Mouse (Mus musculus): ENCODE results near the gene Samd5. TPM values are rescaled to one million over a fixed set of nuclear protein-coding genes. Genes with fewer than 3 reads are reported as not detected.

The Samd5 gene
- total RNA-seq, 2 experiments from 2014 or later, result 11.8 to 17.0 TPM

DNA sequence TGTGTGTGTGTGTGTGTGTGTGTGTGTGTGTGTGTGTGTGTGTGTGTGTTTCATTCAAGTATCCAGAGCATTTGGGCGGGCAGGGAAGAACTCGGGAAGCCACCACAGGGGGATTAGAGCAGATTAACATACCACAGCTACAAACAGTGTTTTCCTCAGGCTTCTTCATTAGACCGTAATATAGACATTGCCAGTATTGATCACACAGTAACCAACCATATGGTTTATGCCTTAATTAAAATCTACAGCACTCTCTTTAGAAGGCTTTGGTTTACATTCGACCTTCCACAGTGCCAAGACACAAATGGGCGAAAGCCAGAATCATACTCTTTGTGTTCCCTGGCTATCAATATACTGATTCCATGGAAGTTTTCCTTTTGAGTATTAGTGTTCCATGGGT lies 22.1 kb downstream of the Samd5 start:
- no peak for DNase-seq (ENCODE audit: extremely low spot score in 1 of 2, low spot score in 1 of 2)

DNA sequence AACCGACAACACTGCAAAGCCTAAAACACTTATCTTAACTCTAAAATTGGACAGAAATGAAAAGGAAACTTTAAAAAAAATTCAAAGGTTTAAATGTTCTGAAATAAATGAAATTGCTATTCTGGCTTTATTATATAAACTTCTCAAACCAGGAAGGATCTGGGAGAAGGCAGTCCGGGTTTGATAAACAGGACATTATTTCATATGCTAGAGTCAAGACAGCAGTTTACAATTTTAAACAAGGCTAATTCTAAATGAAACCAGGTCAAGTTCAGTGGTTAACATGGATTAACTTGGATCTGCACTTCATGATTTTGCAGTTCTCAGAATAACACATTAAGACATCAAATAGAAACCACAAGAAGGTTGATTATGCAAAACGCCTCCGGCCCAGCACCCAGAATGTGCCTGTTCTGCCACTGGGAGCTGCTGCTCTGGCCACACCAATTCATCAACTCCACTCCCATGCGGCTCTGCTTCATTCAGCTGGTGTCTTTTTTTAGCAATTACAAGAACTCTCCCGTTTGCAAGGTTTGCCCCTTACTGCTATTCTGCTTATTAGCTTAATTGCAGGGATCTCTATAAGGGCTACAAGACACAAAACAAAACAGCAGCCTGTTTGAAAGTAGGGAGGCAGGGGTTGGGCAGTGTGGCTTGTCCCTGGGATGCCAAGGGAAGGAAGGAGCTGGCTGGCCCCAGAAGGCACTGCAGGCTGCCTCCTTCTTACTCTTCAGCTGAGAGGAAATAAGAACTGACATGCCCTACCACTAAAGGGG lies 24.8 kb downstream of the Samd5 start:
- DNase-seq (ENCODE audit: extremely low spot score in 1 of 2, low spot score in 1 of 2), result no peak

DNA sequence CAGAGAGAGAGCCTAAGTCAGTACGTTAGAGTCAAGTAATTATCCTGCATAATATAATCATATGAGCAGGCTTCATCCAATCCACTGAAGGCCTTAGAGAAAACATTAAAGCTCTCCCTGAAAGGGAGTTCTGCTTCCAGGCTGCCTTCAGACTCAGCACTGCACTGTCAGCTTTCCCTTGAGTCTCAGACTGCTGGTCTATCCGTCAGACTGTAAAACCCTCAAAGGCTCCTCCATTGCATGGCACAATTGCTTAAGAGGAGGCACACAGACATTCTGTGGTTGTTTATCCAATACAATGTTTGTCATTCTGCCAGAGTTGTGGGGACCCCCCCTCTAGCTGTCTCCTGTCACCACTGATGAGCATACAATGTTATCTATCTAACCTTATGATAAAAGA lies 26.5 kb downstream of the Samd5 start:
- DNase-seq (ENCODE audit: extremely low spot score in 1 of 2, low spot score in 1 of 2), result no peak

DNA sequence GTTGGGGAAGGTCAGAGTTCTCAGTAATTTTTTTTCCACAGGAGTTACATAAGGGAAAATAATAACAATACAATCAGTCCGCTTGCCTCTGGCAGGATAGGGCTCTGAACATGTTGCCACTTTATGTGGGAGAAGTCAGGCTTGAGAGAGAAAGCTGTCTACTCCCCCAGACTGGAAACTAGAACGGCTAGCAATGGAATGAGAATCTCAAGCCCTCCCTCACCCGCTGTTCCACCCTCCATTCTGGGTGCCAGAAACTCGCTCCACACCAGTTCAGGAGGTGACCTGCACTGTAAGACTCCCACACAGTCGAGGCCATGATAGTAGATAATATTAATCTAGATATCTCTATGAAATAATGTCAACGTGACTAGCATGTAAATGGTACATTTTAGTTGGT lies 27.3 kb downstream of the Samd5 start:
- DNase-seq (ENCODE audit: extremely low spot score in 1 of 2, low spot score in 1 of 2), result no peak

DNA sequence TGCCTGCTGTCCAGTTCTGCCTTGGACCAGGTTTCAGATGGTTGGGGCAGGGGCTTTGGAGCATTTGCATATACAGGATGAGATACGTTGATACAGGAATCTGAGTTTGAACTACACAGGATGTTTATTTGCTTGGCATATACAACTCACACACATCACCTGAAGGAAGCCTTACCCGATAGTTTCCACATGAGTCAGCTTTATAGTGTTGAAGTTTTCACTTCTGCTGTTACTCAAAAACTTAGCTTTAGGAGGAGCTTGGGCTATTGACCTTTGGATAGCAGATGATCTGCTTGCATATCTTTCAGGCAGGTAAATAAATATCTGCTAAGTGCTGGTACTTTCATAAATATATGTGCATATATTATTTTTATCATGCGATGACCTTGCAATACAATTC lies 28.6 kb downstream of the Samd5 start:
- DNase-seq (ENCODE audit: extremely low spot score in 1 of 2, low spot score in 1 of 2), result no peak

DNA sequence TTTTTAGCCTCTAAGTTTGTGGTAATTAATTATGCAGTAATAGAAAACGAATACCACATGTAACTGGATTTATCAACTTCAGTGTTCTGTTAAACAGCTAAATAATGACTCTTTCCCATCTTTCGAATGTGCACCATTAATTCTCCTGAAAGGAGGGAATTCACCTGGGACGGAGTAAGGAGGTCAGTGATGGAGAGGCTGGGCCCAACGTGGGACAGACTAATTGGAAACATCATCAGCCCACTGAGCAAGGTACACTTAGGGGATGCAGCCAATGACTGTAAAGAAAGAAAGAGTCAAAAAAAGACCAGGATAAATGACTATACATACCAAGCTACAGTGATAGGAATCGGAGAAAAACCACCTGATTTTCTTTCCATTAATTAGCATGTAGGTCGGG lies 31.5 kb downstream of the Samd5 start:
- no peak for DNase-seq (ENCODE audit: extremely low spot score in 1 of 2, low spot score in 1 of 2)

DNA sequence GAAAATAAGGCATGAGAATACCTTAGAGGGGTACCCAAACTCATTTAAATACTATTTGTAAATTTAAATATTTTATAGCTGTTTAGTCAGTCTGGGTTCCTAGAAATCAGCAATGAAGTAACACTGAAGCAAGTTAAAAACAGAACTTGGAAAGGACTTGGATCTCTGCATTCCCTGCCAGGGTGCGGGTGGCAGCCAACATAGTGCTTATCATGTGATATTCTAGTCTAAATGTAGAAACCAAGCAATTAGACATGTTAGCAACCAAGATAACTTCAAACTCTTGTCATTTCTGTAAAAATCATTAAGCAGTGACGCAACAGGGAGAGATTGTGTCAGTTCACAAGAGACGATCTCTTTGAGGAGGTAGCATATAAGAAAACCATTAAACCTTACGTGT lies 32.9 kb downstream of the Samd5 start:
- DNase-seq (ENCODE audit: extremely low spot score in 1 of 2, low spot score in 1 of 2), result no peak

DNA sequence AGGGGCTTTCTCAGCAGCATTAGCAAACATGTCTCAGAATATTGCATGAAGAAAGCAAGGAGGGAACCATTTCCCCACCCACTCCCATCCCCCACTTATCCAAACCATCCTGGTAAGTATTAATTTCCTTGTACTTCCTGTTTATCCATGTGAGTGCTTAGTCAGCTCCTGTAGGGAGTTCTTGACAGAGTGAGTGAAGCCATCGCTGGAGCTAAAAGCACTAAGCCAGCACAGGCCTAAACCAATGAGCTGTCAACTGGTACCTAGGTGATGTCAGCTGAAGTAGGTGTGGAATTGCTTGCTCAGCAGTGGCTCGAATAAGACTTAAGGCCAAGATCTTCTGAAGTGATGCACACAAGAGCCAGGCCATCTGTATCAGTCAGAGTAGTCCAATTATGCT lies 34.3 kb downstream of the Samd5 start:
- no peak for DNase-seq (ENCODE audit: extremely low spot score in 1 of 2, low spot score in 1 of 2)

DNA sequence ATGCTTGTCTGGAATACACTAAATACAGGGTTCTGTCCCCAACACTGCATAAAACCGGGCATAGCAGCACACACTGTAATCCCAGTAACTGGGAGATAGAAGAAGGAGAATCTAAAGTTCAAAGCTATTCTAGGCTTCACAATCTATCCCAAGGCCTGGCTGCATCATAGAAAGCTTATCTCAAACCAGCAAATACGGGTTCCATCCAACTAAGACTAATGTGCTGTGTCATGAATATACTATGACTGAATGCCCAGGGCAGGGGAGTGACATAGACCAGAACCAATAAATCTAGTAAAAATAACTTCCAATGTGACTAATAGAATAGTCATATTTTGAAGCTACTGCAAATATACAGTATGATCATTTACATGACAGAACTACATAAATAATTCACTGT lies 35.0 kb downstream of the Samd5 start:
- no peak for DNase-seq (ENCODE audit: extremely low spot score in 1 of 2, low spot score in 1 of 2)

DNA sequence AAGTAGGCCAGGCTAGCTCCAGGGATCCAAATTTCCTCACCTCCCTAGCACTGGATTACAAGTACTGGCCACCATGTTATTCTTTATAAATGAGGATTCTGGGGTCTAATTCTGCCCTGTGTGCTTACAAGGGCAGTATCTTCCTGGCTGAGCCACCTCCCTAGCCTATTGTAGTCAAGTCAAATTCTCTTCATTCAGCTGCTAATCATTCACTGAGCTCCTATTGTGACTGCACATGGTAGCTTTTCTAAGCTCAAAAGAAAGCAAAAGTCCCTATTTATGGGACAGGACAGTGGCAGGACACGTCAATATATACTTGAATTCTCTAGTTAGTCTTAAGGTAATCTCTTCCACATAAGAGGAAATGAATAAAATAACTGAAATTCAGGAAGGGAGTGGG lies 49.7 kb downstream of the Samd5 start:
- DNase-seq (ENCODE audit: extremely low spot score in 1 of 2, low spot score in 1 of 2), result no peak

DNA sequence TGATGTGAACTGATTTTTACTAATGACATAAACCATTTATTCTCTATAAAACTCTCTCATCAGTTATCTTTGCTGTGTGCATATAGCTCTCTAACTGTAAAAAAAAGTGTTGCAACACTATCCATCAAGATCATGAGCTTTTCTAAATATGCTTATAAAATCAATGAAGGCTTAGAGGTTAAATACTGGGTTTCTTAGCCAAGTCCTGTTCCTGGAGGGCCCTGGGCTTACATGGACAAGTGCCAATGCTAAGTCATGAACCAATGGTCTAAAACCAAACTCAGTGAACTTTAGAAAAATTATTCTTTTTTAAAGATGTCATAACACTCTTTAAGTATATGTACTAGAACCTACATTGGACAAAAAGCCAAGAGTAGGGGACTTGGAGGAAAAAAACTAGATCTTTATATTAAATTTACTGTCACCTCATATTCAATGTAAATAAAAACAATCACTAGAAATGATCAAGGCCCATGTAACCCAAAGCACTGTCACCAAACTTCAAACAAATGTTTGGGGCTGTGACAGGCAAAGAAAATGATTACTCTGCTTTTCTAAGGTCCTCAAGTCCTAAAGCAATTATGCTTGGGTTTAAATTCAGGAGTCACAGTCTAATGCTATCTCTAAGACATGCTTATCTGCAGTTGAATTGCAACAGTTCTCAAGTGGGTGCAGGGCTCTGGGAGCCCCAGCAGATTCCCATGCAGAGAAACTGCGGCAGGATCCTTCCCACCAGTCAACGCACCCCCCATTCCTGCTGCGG lies 52.9 kb downstream of the Samd5 start:
- no peak for DNase-seq (ENCODE audit: extremely low spot score in 1 of 2, low spot score in 1 of 2)

DNA sequence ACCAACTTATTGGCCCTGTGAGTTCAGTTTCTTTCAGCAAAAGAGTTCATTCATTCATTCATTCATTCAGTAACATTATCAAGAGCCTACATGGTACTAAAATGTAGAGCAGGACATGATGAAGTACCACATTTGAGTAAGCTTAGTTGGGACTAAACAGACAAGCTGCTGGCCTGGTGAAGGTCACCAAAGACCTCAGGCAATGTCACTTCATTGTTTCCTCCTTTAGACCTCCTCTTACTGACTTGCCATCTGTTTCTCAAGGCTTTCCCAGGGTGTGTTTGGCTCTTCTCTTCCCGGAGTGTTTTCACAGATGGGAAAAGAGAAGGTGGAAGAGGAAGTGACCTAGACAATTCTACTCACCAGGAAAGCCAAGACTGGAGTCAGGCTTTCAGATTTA lies 54.0 kb downstream of the Samd5 start:
- DNase-seq (ENCODE audit: extremely low spot score in 1 of 2, low spot score in 1 of 2), result no peak

DNA sequence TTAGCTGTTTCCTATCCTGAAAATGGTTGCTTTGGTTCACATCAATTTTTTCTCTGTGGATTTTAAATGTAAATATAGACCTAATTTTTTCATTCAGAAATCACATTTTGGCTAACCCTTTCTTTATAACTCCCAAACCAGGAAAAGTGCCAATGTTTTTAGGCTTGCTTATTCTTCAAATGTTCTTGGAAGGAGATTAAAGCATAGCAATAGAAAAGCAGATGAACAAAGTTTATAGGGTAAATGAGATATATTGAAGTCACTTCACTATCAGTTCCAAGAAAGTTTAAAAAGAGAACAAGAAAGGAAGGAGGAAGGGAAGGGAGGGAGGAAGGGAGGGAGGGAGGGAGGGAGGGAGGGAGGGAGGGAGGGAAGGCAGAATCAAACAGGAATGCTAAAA lies 60.0 kb downstream of the Samd5 start:
- DNase-seq (ENCODE audit: extremely low spot score in 1 of 2, low spot score in 1 of 2), result no peak

DNA sequence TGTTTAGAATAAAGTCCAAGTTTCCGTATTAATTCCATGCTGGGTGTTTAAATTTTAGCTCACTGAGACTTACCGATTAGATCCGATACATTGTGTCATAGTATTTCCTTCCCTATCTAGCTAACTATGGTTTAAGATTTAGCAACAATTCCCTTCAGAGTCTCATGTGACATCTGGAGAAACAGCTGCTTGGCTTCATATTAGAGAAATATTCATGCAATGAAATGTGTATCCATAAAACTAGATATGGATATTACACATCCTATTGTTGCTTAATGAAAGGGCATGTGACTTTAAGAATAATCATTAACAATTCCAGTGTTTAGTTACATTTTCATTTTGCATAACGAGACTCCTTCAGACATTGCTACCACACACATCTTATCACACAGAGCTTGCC lies 66.2 kb downstream of the Samd5 start:
- no peak for DNase-seq (ENCODE audit: extremely low spot score in 1 of 2, low spot score in 1 of 2)

DNA sequence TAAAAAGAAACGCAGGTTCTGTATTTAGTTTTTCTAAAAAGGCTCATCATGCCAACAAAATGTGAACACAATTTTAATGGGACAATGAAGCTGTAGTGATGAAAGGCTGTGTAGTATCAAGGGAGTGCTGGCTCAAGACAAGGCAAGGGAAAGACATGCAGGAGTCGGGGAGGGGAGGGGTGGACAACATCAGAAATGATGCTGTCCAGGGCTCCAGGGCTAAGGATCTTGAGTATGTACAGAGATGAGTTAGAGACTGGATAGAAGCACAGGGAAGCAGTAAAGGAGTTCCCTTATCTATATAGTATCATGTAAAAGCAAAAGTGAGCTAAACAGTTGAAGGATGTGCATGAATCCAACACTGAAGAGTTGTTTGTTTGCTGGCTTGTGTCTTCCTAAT lies 67.9 kb downstream of the Samd5 start:
- no peak for DNase-seq (ENCODE audit: extremely low spot score in 1 of 2, low spot score in 1 of 2)

DNA sequence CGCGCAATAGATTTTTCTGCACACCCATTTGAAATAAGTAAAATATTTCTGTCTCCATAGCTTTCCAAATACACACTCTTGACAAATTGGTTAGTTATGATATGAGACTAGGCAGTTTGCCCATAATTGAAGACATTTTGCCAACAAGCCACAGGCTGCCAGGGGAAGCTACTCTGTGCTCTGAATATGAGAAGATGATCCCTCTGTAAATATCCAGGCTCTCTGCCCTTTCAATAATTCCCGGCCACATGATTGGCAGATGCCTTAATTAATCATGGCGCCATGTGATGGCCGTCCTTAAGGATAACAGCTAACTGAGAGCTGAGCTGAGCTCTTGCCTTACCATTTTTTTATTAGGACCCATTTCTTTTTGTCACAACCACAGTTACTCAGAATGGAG lies 69.4 kb downstream of the Samd5 start:
- peak in 1 of 2 experiments; percentile 11 for DNase-seq (ENCODE audit: extremely low spot score in 1 of 2, low spot score in 1 of 2)

DNA sequence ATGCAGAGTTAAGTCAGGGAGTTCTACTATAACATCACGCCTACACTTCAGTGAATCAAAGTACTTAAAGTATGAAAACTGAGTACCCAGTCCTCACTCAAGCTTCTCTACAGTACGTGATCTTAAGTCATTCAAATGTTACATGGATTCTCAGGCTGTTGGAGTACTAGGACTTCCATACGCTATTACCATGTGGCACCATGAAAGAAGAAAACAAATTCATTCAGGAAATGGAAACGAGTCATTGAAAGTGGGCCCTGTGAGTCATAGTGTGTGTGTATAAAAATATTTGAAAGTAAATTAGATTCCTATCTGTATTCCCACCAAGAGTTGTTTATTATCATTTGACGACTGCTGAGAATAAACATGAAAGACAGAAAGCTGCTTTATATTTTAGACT lies 71.7 kb downstream of the Samd5 start:
- no peak for DNase-seq (ENCODE audit: extremely low spot score in 1 of 2, low spot score in 1 of 2)

DNA sequence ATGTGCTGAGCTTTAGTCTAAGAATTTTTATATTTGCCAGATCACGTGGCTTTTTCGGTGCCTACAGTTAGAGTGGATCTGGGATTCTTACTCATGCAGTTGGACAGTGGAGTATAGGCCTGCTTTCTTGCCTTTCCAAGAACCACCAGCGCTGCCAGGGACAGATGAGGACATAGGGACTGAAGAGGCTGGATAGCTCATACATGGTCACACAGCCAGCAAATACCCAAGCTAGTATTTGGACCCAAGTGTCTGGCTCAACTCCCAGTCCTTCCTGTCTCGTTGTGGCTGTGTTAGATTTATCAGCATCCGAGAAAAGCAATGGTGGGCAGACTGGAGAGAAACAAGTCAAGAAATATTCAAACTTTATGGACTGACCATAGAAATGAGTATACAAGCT lies 72.2 kb downstream of the Samd5 start:
- no peak for DNase-seq (ENCODE audit: extremely low spot score in 1 of 2, low spot score in 1 of 2)

DNA sequence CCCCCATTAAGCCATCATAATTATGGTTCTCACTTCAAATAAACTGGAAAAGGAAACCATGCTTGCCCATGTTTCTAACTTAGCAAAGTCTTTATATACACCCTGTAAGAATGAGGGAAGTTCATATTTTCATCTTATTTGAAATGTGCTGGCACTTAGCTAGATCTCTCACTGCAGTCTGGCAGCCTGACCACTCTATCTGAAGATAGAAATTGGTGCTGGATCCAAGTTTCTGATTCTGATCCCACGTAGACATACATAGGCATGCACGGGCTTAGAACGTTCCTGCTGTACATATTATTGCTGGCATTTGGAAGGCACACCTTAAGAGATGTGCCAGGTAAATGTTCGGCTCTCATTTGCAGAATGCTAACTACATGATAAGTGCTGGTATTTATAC lies 72.6 kb downstream of the Samd5 start:
- DNase-seq (ENCODE audit: extremely low spot score in 1 of 2, low spot score in 1 of 2), result no peak

DNA sequence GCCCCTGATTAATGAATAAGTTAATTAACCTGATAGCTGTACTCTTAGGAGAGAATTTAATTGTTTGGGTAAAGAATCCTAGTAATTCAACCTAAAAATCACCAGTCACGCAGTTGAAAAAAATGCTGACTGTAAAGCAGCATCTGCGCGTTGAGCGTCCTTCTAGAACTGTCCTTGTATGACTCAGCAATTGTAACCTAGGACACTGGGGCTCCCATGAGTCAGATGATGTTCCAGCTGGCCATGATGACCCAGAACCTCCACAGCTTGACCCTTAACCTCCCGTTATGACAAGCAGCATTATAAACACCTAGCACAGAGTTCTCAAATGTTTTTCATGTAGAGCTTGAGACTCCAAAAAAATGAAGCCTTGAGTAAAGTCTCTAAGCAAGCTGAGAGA lies 78.8 kb downstream of the Samd5 start:
- DNase-seq (ENCODE audit: extremely low spot score in 1 of 2, low spot score in 1 of 2), result no peak

DNA sequence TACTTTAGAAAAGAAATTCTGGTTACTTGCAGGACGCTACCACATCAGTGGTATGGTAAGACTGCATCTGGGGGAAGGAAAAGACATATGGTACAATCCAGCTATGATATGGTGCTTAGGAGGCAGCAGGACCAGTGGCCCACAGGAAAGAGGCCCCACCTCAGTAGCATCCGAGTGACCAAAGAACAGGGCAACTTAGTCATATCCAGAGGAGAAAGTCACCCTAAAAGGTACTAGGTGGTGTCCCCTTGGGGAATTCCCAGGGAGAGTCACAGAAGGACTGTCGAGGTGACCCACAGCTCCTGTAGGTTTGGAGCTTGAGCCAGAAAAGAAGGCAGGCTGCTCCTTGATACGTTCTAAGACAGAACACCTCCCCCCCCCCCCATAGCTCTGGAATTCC lies 80.3 kb downstream of the Samd5 start:
- no peak for DNase-seq (ENCODE audit: extremely low spot score in 1 of 2, low spot score in 1 of 2)

DNA sequence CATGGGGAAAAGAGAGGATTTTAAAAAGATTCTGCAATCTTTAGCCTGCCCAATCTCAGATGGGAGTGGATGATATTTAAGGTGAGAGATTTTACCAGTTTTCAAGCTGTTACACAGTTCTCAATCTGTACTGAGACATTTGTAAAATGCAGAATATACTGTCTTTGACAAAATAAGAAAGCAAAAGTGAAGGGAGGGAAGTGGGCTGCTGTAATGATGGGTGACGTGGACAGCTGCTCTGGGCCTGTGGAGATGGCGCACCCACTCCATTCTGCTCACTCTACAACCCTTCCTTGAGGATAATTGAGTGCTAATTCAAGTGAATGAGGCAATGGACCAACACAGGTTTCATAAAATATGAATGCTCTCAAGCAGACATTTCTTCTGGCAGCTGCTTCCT lies 84.4 kb downstream of the Samd5 start:
- DNase-seq (ENCODE audit: extremely low spot score in 1 of 2, low spot score in 1 of 2), result no peak

All from layer of hippocampus, postnatal 25 days (tissue).